Mouse (Mus musculus) MEL (cell line): ENCODE data around the gene Rbm42.

Source experiments
- CTCF ChIP-seq, 3 experiments: IDR thresholded peaks in 2 of 3; conservative IDR thresholded peaks in 1 of 3; 2 replicates each; pipeline ENCODE4 v1.5.1; 2011 to 2012; ENCODE audit warnings: low read length in 3 of 3, low read depth in 2 of 3, mild to moderate bottlenecking in 2 of 3, improper control_type of control experiment in 1 of 3, inconsistent platforms in 1 of 3, mixed read lengths in 1 of 3, moderate library complexity in 1 of 3; ENCODE audit not compliant: control insufficient read depth in 1 of 3, insufficient read depth in 1 of 3, poor library complexity in 1 of 3, severe bottlenecking in 1 of 3
- GATA1 ChIP-seq: IDR thresholded peaks from 2 replicates; pipeline ENCODE4 v1.6.1; 2011; ENCODE audit warnings: low read depth, low read length, improper control_type of control experiment
- HCFC1 ChIP-seq: IDR thresholded peaks from 2 replicates; pipeline ENCODE4 v1.6.1; 2012; ENCODE audit warnings: low read depth, mild to moderate bottlenecking, inconsistent platforms, low read length, improper control_type of control experiment, moderate library complexity
- KAT2A ChIP-seq: conservative IDR thresholded peaks from 2 replicates; pipeline ENCODE4 v1.6.1; 2012; ENCODE audit warnings: low read depth, low read length, improper control_type of control experiment, inconsistent platforms
- MAX ChIP-seq: IDR thresholded peaks from 2 replicates; pipeline ENCODE4 v1.6.1; 2011; ENCODE audit warnings: low read length, improper control_type of control experiment
- MAZ ChIP-seq: IDR thresholded peaks from 2 replicates; pipeline ENCODE4 v1.6.1; 2012; ENCODE audit warnings: low read depth, mild to moderate bottlenecking, inconsistent platforms, low read length, improper control_type of control experiment
- MEF2A ChIP-seq: IDR thresholded peaks from 2 replicates; pipeline ENCODE4 v1.6.1; 2014; ENCODE audit warnings: low read depth, mild to moderate bottlenecking, inconsistent platforms, low read length, improper control_type of control experiment; ENCODE audit not compliant: poor library complexity, insufficient replicate concordance, severe bottlenecking; ENCODE audit errors: extremely low read depth
- MYB ChIP-seq: IDR thresholded peaks from 2 replicates; pipeline ENCODE4 v1.6.1; 2011; ENCODE audit warnings: mild to moderate bottlenecking, low read depth, low read length, improper control_type of control experiment
- POLR2A ChIP-seq, 2 experiments: IDR thresholded peaks; 2 replicates each; pipeline ENCODE4 v1.6.1; 2011 to 2012; ENCODE audit warnings: low read length in 2 of 2, mild to moderate bottlenecking in 2 of 2, control low read depth in 1 of 2, improper control_type of control experiment in 1 of 2, low read depth in 1 of 2, moderate library complexity in 1 of 2; ENCODE audit not compliant: control insufficient read depth in 1 of 2, insufficient read depth in 1 of 2, poor library complexity in 1 of 2
- SMC3 ChIP-seq: IDR thresholded peaks from 2 replicates; pipeline ENCODE4 v1.6.1; 2011; ENCODE audit warnings: low read depth, low read length, improper control_type of control experiment
- TBP ChIP-seq: IDR thresholded peaks from 2 replicates; pipeline ENCODE4 v1.8.0; 2011; ENCODE audit warnings: low read depth, low read length, improper control_type of control experiment
- UBTF ChIP-seq: IDR thresholded peaks from 2 replicates; pipeline ENCODE4 v1.6.1; 2012; ENCODE audit warnings: low read depth, mild to moderate bottlenecking, inconsistent platforms, low read length, improper control_type of control experiment, moderate library complexity, borderline replicate concordance; ENCODE audit not compliant: insufficient read depth
- USF1 ChIP-seq: IDR thresholded peaks from 2 replicates; pipeline ENCODE4 v1.6.1; 2014; ENCODE audit warnings: low read depth, mild to moderate bottlenecking, inconsistent platforms, low read length, improper control_type of control experiment, moderate library complexity

GRCm38 (mm10) chr7:30665321-30665720, 15.2 kb upstream of the Rbm42 start:
- TF ChIP-seq USF1 (no peak), UBTF (no peak), HCFC1 (no peak), KAT2A (no peak), CTCF (IDR thresholded peaks at IDR 0.05 in 2 of 3, conservative IDR thresholded peaks at IDR 0.05 in 1 of 3; ENCODE audit: control insufficient read depth in 1 of 3, insufficient read depth in 1 of 3, low read depth in 2 of 3, low read length in 3 of 3, poor library complexity in 1 of 3, severe bottlenecking in 1 of 3) (no peak), MEF2A (no peak), TBP (no peak), MYB (no peak), MAZ (no peak), GATA1 (no peak), POLR2A (IDR thresholded peaks at IDR 0.05; ENCODE audit: control insufficient read depth in 1 of 2, insufficient read depth in 1 of 2, low read depth in 1 of 2, low read length in 2 of 2, poor library complexity in 1 of 2) (no peak), MAX (no peak), SMC3 (no peak)
